Mouse (Mus musculus) urinary bladder, postnatal 4 days (tissue): Measurements from ENCODE around the gene Unc13d.

Experiments
- DNase-seq, 2 experiments: peaks; one replicate each; pipeline ENCODE4 v3.0.0; 2021 to 2022; ENCODE audit warnings: low spot score in 2 of 2

The Unc13d gene

DNA sequence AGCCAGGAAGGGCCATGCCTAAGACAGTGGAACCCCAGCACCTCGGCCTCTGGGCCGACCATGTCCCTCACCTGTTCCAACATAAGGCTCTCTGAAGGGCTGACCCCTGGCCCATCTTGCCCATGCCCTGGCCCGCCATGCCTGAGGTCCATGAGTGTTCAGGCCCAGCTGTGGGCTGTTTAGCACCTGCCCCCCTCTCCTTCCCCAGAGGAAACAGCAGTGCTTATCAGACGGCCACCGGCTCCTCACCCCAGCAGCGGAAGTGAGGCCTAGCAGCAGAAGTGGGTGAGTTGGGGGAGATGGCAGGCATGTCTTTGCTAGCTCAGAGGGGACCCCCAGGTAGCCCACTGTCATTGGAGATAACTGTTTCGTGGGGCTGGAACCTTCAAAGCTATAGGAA is 925 bp downstream of the Unc13d start:
- DNase-seq = no peak

DNA sequence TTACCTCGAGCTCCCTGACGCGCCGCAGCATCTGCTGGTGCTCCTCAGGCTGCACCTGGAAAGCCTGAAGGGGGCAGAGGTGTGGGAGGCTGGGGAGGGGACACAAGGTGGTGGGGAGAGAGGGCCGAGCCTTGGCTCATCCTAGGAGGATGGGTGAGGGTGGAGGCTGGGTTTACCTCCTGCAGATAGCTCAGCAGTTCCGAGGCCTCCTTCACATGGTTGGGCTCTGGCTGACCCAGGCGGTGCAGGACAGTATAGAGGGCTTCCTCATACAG is 1.6 kb downstream of the Unc13d start:
- DNase-seq = no peak

DNA sequence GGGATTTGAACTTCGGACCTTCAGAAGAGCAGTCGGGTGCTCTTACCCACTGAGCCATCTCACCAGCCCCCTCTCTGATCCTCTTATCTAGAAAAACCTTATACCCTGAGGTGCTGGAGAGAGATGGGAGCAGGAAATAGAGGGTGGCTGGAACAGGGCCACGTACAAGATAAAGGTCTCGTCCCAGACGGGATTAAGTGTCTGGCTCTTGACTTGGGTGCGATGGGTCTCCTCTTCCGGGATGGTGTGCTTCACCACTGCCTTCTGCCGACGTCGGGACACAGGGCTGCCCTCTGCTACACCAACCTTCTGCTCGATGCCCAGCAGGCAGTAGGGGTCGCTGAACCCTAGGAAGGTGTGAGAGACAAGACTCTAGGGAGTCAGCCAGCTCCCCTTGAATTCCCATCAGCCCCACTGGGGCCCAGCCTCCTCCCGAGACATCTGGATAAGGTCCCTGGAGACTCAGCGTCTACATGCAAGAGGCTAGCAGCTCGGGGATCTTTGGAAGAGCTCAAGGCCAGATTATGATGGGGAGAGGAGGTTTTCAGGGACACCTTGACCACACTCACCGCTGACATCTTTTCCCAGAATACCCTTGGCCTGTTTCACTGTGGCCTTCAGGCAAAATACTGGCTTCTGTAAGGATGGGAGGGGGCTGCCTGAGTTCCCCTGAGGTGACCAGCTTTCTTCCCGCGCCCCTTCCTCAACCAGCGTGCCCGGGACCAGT is 2.1 kb downstream of the Unc13d start:
- no peak for DNase-seq

DNA sequence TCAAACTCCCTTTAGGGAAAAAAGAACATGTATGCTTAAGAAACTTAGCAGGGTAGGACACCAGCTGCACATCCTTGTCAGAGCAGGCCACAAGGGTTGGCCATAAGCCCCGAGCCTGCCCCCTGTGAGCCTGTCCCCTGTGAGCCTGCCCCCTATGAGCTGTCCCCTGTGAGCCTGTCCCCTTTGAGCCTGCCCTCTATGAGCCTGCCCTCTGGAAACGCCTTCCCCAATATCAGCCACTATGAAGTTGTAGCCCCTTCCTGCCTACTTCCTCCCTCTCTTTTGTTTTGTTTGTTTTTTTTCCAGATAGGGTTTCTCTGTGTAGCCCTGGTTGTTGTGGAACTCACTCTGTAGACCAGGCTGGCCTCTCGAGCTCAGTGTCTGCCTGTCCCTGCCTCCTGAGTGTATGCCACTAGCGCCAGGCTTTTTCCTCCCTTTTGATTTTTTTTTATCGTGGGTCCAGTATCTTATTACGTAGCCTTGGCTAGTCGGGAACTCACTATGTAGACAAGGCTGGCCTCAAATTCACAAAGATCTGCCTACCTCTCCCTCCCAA is 3.2 kb downstream of the Unc13d start:
- DNase-seq = no peak

DNA sequence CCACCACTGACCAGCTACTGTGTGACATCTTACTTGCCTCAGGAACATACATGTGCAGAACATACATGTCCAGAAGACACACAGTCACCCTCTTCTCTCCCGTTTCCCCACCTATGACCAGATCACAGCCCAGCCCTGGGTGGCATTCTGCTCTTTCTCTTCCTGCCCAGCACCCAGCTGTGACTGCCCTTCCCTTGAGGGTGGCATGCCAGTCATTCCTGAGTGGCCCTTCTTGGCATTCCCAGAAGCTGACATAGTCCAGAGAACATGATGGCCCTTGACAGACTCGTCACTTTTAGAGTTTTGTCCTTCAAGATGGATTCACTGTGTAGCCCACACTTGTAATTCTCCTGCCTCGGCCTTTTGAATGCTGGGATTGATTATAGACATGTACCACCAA is 5.2 kb downstream of the Unc13d start:
- no peak for DNase-seq

DNA sequence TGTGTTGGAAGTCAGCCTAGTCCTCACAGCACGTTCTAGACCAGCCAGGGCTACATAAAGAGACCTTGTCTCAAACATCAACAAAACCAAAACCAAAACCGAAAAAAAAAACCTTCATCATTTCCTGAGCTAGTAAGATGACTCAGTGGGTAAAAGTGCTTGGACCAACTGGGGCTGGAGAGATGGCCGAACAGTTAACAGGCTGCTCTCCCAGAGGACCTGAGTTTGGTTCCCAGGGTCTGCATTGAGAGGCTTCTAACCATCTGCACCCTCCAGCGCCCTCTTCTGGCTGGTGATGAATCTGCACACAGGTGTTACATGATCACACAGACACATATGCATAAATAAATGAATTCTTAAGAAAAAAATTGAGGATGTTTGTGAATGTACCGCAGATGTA is 6.3 kb downstream of the Unc13d start:
- no peak for DNase-seq

DNA sequence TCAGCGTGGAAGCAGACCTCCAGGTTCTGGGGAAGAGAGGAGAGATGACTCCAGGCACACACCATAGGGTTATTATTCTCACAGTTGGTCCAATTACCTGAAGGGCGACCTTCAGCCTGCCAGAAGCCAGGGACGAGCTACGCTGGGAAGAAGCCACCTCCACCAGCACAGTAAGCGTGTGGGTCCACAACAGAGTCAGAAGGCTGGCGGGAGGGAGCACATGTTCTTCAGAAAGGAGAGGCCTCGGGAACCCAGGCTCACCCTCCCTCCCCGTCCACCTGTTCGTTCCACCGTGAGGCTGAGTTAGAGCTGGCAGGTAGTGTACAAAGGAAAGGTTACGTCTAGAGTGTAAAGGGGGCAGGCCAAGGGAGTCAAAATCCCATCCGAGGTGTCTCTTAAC is 12.4 kb downstream of the Unc13d start:
- no peak for DNase-seq

DNA sequence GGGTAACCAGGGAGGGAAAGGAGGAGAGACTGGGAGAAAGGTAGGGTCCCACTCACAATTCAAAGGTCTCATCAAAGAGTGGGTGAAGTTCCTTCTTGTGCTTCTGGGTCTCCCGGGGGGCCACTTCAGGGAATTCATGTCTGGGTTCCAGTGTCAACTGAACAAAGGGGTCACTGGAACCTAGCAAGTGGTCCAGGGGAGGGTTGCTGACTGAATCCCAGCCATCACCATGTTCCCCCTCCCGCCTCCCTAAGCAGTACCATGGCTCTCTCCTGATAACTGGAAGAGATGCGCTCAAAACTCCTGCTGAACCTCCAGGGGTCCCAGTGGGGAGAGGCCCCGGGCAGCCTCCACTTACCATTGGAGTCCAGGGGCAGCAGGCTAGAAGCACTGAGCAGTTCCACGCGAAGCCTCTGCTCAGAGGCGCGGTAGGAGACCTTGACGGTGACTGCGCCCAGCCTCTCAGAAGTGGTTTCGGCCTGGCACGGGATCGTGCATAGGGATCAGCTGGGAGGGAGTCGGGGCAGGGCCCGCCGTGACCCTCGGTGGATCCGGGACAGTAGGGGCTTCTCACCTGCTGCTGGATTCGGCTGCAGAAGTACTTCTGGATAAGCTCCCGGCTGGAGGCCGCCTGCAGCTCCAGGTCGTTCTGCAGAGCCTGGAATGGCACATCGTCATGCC is 13.4 kb downstream of the Unc13d start:
- DNase-seq = no peak

DNA sequence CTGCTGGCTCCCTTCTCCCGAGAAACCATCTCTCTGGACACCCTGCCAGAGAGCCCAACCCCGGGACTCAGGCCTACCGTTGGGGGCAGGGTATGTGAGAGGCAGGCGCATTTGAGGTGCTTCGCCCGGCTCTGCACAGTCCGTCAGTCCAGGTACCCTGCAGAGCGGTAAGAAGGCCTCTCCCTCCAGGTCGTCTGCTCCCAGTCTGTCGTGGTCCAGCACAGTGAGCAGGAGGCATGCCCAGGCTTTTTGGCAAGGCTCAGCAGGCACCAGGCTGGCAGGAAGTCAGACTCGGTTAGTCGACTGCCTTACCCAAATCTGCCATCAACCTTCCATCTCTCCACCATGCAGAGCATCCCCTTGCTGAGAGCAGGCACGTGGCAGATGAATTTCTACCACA is 14.2 kb downstream of the Unc13d start:
- no peak for DNase-seq

DNA sequence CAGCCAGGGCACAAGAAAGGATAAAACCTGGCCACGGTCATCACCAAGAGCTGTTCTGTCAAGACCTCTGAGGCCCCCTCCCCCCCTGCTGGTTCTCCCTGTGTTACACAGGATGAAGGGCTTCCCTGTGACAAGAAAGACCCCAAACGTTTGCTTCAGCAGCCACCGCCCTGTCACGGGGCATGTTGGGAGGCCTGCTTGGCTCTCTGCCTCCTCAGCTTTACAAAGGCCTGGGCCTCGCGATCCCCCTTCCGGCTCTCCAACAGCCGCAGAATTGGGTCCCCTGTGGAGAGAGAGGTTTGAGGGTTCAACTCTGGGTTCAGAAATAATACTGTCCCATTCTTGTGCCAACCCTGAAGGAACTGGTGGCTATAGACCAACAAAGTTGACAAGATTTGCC is 15.2 kb downstream of the Unc13d start:
- DNase-seq = no peak

DNA sequence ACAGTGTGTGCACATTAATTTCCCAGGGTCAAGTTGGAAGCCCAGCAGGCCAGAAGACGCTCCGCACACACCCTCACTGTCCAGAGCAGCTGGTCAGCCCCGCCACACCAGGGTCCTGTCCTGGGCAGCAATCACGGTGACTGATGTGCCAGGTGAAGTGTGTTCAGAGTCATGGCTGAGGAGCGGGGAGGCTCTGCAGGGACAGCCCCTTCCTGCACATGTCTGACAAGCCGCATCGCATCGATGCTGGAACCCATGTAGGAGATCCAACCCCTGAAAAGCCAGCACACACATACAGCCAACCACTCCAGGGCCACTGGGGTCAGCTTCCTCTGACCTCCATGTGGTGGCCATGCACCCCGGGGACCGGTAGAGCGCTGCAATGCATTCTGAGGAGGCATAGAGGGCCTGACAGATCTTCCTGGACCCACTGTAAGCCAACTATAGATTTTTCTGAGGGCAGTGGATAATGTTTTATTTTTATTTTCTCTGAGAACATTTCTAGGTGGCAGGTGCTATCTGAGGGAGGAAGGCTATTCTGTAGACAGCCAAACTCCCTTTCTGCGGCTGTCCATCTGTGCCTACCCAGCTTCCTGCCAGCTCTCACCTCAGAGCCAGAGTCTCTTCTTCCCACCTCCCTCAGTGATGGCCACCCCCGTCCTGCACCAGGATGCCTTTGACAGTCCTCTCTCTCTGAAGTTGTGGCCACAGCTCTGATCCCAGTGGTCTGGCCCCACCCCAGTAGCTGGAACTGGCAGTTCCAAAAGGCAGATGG is 15.9 kb downstream of the Unc13d start:
- DNase-seq = no peak

DNA sequence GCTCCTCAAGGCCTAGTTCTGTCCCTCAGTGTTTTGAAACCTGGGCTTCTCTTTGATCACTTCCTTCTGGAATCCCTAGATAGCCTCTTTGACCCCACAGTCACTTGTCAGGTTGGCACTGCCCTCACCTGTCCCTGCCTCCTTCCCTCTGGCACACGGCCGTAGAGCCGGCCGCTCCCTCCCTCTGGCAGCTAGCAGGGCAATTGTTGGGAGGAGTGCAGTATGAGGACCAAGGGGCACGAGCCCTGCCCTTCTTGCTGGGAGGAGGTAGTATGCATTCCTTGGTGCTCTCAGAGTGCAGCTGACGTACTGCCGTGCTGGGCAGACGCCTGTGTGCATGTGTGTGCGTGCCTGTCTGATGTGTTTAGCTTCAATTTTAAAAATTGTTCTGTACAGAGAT is 17.2 kb downstream of the Unc13d start:
- no peak for DNase-seq

DNA sequence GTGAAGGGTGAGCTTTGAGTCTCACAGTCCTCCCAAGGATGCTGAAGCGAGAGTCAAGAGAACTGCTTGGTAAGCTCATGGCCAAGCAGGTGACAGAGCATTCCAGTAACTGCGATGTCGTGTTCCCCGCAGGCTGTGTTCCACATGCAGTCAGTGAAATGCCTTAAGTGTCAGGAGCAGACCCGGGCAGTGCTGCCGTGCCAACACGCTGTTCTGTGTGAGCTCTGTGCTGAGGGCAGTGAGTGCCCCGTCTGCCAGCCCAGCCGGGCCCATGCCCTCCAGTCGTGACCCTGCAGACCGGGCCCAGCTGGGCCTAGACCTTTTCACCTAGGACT is 18.1 kb downstream of the Unc13d start:
- DNase-seq = no peak

DNA sequence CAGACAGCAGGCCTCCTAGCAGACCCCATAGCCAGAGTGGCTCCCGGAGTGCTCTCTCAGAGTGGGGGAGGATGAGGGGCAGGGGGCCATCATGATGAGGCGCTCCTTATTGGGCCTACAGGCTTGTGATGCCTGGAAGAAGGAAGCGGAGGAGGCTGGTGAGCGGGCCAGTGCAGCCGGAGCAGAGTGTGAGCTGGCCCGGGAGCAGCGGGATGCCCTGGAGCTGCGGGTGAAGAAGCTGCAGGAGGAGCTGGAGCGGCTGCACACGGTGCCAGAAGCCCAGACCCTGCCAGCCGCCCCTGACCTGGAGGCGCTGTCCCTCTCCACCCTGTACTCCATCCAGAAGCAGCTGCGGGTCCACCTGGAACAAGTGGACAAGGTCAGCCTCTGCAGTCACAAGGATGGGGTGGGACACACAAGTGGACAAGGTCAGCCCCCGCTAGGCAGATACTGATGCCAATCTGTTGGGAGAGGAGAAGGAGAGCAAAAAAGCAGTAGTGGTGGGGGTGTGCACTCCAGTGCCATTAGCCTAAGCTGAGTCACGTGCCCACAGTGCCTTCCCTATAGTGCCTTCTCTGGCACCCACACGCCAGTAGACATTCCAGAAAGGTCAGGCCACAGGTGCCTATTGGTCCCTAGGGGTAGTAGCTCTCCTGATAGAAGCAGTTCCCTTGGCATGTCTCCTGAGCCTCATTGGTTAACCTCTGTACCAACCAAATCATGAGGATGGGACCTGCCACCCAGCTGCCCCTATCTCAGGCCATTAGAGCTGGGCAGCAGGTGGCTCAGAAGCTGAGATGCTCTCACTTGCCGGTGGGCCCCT is 18.7 kb downstream of the Unc13d start:
- DNase-seq = no peak

DNA sequence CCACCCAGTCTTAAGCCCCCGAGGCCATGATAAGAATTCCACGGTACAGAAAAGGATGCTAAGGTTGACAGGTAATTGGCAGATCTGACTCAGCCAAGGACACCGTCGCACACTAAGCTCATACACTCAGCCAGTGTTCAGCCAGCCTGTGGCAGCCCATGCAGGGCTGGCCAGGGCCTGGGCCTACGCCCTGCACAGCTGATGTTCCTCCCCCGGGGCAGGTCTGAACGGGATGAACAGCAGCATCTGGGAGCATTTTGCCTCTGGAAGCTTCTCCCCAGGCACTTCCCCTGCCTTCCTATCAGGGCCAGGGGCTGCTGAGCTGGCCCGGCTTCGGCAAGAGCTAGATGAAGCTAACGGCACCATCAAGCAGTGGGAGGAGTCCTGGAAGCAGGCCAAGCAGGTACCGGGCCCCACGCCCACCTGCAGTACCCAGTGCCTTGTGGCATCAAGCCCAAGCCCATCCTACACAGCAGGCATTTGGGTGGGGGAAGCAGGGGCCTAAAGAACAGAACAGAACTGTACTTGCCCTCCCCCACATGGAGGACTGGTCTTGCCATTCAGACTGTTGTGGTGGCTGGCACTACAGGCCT is 19.6 kb downstream of the Unc13d start:
- no peak for DNase-seq

DNA sequence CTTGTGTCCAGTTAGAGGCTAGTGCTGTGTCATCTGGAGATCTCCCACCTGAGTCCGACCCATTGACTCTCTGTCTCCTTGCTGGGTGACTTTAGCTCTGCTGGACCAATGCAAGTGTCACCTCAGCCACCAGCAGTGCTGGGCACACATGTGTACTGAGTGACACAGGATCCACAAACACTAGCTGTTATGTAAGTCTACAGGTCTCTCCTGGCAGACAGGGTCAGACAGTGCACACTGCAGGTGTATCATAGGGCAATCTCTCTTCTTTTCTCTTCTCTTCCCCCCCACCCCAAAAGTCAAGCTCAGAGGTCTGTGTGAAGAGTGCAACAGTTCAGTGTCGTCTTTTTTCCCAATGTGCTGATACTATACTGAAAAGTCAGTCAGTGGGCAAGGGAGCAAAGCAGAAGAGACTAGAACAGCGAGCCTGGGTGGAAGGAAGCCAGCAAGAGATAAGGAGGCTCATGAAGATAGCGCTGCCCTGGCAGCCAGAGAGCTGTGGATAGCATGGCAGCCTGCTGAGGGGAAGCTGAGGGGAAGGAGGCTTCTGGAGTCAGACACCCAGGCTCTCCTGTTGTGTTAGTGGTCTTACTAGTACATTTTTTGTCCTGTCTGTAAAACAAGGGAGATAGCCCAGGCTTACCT is 20.4 kb downstream of the Unc13d start:
- DNase-seq = no peak

DNA sequence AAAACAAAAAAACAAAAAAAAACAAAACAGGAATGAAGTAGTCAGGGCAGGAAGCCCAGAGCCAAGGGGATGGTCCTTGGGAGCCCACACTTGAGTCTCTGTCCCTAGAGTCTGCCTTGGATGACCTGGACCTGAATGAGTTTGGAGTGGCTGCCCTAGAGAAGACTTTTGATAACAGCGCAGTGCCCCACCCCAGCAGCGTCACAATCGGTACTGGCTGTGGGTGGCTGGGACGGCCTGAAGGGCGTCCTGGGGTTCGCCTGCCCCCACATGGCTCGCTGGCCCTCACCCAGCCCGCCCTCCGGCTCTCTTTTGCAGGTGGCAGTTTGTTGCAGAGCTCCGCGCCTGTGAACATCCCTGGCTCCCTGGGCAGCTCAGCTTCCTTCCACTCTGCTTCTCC is 21.9 kb downstream of the Unc13d start:
- no peak for DNase-seq

DNA sequence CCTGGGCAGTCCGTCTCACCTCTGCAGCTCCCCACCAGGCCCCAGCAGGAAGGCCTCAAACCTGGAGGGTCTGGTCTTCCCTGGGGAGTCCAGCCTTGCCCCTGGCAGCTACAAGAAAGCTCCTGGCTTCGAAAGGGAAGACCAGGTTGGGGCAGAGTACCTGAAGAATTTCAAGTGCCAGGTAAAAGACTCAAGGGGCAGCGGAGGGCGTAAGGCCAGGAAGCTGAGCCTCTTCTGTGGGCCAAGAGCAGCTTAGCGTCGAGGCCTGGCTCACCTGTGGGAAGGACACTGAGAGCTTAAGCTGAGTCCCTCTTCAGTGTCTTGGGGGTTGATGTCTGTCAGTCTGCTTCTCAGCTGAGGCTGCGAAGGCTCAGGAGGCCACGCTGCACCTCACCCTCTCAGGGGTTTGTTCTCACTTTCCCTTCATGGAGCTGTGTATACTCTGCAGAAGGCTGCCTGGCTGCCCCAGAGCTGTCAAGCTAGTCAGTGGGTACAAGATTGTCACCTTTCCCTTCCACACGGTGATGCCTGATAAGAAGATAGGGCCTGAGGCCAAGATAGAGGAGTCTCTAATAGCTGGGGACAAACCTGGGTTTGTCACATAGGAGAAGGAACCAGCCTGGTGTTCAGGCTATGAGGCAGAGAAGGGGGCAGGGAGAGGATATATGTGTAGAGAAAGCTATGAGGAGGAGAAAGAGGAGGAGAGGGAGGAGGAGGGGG is 24.1 kb downstream of the Unc13d start:
- DNase-seq = no peak

DNA sequence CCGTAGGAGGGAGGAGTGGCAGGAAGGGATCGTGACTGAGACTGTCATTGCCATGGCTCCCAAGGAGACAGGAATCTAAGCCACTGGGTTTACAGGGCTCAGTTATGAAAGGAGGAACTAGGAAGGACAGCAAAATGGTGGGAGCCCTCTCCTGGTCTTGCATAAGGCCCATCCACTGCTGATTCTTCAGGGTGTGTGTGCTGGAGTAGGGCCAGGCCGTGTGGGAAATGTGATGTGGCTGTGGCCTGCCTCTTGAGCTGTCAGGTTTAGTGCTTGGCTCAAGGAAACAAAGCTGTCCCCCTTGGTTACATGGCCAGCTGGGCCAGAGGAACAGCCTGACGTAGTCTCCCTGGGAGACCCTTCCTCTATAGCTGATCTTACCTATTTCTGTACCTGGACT is 27.6 kb downstream of the Unc13d start:
- no peak for DNase-seq

DNA sequence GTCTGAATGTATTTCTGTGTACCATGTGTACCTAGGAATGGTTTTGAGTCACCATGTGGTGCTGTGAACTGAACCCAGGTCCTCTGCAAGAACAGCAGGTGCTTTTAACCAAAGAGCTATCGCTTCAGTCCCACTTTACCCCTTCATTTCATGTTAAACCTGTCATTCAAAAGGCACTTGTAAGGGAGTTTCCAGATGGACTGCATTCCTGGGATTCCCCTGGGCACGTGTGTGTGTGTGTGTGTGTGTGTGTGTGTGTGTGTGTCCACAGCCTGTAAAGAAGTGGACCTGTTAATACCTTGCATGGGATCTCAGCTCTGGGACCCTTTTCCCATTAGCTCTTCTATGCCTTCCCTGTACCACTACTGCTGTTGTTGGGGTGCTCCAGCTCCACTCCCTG is 28.2 kb downstream of the Unc13d start:
- DNase-seq = no peak

DNA sequence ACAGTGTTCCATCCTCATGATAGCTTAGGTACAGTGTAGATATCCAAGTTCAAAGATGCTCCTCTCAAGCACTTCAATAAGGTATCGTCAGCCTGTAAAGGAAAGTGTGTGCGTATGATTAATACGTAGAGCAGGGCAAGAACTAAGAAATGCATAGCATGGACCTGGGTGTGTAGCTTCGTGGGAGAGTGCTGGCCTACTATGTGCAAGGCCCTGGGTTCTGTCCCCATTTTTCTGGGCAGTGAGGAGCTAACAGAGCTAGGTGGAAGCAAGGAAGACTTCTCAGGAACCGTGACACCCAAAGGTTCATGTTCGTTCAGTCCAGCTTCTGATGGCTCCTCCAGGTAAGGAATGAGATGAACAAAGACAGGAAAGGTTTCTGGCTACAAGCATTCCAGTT is 32.6 kb downstream of the Unc13d start:
- no peak for DNase-seq
